Mouse (Mus musculus) A20 (cell line): ENCODE results near the gene Fam214a.
A peak's percentile ranks its signal among the peaks of the same experiment; 100 is the strongest.
"Not testable (repeated sequence)": the region's sequence is repeated elsewhere in the genome, so short reads cannot be mapped to it uniquely, and the experiment has no call there.

Experiments used
- DNase-seq: peaks from one replicate; pipeline ENCODE4 v3.0.0-alpha.2; 2011; ENCODE audit warnings: low read depth, low spot score

Gene Fam214a

GRCm38 (mm10) chr9:74979866-74980265, 27.2 kb downstream of the Fam214a start:
- no peak for DNase-seq

GRCm38 (mm10) chr9:74981663-74982111, 29.0 kb downstream of the Fam214a start:
- no peak for DNase-seq

- no peak for DNase-seq
Observed at GRCm38 (mm10) chr9:74982193-74982592, 29.5 kb downstream of the Fam214a start.

GRCm38 (mm10) chr9:74982722-74983121, 30.0 kb downstream of the Fam214a start:
- DNase-seq, result not testable (repeated sequence)

- peak; percentile 66 for DNase-seq
Observed at GRCm38 (mm10) chr9:74985173-74985715, 32.6 kb downstream of the Fam214a start.

GRCm38 (mm10) chr9:74985770-74986169, 33.1 kb downstream of the Fam214a start:
- DNase-seq, result peak; percentile 80

- DNase-seq, result no peak
Observed at GRCm38 (mm10) chr9:74988893-74989460, 36.3 kb downstream of the Fam214a start.

- no peak for DNase-seq
Observed at GRCm38 (mm10) chr9:74989990-74990389, 37.3 kb downstream of the Fam214a start.

- DNase-seq, result peak; percentile 40
Observed at GRCm38 (mm10) chr9:74994611-74995257, 42.0 kb downstream of the Fam214a start.

GRCm38 (mm10) chr9:74996349-74996748, 43.7 kb downstream of the Fam214a start:
- DNase-seq, result no peak

GRCm38 (mm10) chr9:74997976-74998375, 45.3 kb downstream of the Fam214a start:
- DNase-seq, result no peak

- DNase-seq, result no peak
Observed at GRCm38 (mm10) chr9:75001006-75001405, 48.3 kb downstream of the Fam214a start.

- no peak for DNase-seq
Observed at GRCm38 (mm10) chr9:75001611-75002204, 49.0 kb downstream of the Fam214a start.

GRCm38 (mm10) chr9:75002262-75002661, 49.6 kb downstream of the Fam214a start:
- no peak for DNase-seq

- no peak for DNase-seq
Observed at GRCm38 (mm10) chr9:75004203-75004602, 51.5 kb downstream of the Fam214a start.

- DNase-seq, result no peak
Observed at GRCm38 (mm10) chr9:75016591-75016990, 63.9 kb downstream of the Fam214a start.

GRCm38 (mm10) chr9:75019181-75019580, 66.5 kb downstream of the Fam214a start:
- DNase-seq, result no peak

- DNase-seq, result no peak
Observed at GRCm38 (mm10) chr9:75019592-75019991, 66.9 kb downstream of the Fam214a start.

GRCm38 (mm10) chr9:75020561-75020960, 67.9 kb downstream of the Fam214a start:
- no peak for DNase-seq

GRCm38 (mm10) chr9:75022546-75022945, 69.9 kb downstream of the Fam214a start:
- DNase-seq, result no peak

GRCm38 (mm10) chr9:75023150-75023894, 70.6 kb downstream of the Fam214a start:
- DNase-seq, result no peak

GRCm38 (mm10) chr9:75024089-75024488, 71.4 kb downstream of the Fam214a start:
- no peak for DNase-seq
